Mouse (Mus musculus): ENCODE data around the gene Ccdc74a.

Ccdc74a gene

DNA sequence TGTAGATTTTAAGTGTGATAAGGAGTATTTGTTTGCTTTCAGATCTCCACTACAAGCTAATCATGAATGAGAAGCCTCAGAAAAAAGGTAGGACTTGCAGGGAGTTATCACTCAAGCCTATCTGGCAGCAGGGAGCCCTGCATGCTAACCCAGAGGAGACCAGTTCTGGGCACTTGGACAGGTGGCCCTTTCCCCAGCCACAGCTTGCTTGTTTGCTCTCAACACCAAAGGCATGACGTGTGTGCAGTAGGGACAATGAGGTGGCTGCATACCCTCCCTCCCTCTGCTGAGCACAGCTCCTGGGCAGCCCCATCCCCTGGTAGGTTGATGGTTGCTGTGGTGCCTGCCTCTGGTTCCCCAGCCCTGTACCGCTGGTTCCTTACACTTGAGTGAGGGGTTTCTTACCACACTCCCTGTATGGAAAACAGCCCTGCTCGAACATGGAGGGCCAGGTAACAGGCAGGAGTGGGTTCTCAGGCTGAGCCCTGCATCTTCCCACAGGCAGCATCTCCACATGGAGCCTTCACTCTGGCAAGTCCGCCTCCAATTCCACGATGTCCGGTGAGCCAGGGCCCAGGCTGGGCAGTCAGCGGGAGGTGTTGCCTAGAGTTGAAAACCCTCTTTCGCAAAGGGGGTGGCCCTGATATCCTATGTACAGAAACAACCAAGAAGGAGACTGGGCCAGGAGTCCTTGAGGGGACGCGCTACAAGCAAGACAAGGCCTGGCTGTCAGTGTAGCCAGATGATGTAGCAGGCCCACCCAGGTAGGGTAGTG is 1.5 kb downstream of the Ccdc74a start:
- Histone ChIP-seq H3K9me3 (ENCODE audit: low read length) (no peaks in the 10 kb centered on the region), H3K4me1 (replicated peaks; ENCODE audit: low read depth, low read length) (peaks cover 50% of the 10 kb centered on the region), H3K27me3 (ENCODE audit: insufficient read depth, low read length) (peaks cover 10% of the 10 kb centered on the region), H3K36me3 (ENCODE audit: insufficient read depth, low read length) (peaks cover 57% of the 10 kb centered on the region), H3K4me3 (replicated peaks; ENCODE audit: low read length) (no peak overlapping the region)
- no peak for TF ChIP-seq POU5F1 (IDR thresholded peaks at IDR 0.05; ENCODE audit: borderline replicate concordance, low read length)
- no peak for TF ChIP-seq NANOG (IDR thresholded peaks at IDR 0.05; ENCODE audit: borderline replicate concordance, low read length)
- no peak for TF ChIP-seq CTCF (conservative IDR thresholded peaks at IDR 0.05; ENCODE audit: low read length)

DNA sequence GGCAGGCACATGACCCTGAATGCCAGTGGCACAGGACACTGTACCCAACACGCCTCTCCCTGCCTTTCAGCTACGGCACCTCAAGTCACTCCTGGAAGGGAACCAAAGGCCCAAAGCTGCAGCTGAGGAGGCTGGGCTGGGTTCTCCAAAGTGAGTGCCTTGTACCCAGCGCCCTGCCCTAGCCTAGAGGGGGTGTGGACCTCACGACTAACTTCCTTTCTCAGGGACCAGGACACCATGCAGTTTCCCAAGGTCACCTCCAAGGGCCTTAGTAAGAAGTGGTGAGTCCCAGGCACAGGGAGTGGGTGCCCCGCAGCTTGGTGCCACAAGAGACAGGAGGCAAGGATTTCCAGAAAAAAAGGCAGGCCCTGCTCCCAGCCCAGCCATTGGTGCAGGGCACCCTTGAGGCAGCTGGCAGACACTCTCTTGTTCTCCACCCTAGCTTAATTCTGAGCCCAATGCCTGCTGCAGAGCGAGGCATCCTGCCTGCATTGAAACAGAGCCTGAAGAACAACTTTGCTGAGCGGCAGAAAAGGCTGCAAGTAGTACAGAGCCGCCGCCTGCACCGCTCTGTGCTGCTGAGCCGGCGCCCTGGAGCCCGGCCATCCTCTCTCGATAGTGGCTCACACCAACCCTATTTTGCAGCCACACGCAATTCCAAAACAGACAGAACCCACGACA is 3.8 kb downstream of the Ccdc74a start:
- Histone ChIP-seq H3K27me3 (ENCODE audit: insufficient read depth, low read length) (peaks cover 10% of the 10 kb centered on the region), H3K9me3 (ENCODE audit: low read length) (no peaks in the 10 kb centered on the region), H3K4me1 (replicated peaks; ENCODE audit: low read depth, low read length) (peaks cover 44% of the 10 kb centered on the region), H3K4me3 (replicated peaks; ENCODE audit: low read length) (peak overlapping the region; percentile 43), H3K36me3 (ENCODE audit: insufficient read depth, low read length) (peaks cover 62% of the 10 kb centered on the region)
- TF ChIP-seq POU5F1 (IDR thresholded peaks at IDR 0.05; ENCODE audit: borderline replicate concordance, low read length), result no peak
- no peak for TF ChIP-seq NANOG (IDR thresholded peaks at IDR 0.05; ENCODE audit: borderline replicate concordance, low read length)
- no peak for TF ChIP-seq CTCF (conservative IDR thresholded peaks at IDR 0.05; ENCODE audit: low read length)

DNA sequence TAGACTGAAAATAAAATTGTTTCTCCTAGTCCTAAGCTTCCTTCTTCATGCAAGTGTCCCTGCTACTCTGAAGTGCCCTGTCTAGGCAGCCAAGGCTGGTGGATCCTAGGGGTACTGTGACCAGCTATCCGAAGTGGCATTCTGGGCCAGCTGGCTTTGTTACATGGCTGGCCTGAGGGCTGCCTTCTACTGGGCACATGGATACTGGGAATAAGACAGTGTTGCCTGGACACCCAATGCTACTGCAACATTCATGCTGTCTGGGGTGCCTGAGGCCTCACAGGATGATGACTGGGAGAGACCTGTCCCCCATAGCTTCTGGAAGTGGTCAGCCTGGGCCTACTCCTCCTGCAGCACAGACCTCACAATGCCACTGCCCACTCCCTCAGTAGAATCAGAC is 4.4 kb downstream of the Ccdc74a start:
- Histone ChIP-seq H3K4me1 (replicated peaks; ENCODE audit: low read depth, low read length) (peaks cover 38% of the 10 kb centered on the region), H3K9me3 (ENCODE audit: low read length) (no peaks in the 10 kb centered on the region), H3K27me3 (ENCODE audit: insufficient read depth, low read length) (peaks cover 10% of the 10 kb centered on the region), H3K4me3 (replicated peaks; ENCODE audit: low read length) (peak overlapping the region; percentile 43; the same call in 1 of the 2 replicates), H3K36me3 (ENCODE audit: insufficient read depth, low read length) (peaks cover 68% of the 10 kb centered on the region)
- TF ChIP-seq NANOG (IDR thresholded peaks at IDR 0.05; ENCODE audit: borderline replicate concordance, low read length) (no peak), CTCF (conservative IDR thresholded peaks at IDR 0.05; ENCODE audit: low read length) (no peak), POU5F1 (IDR thresholded peaks at IDR 0.05; ENCODE audit: borderline replicate concordance, low read length) (no peak)

DNA sequence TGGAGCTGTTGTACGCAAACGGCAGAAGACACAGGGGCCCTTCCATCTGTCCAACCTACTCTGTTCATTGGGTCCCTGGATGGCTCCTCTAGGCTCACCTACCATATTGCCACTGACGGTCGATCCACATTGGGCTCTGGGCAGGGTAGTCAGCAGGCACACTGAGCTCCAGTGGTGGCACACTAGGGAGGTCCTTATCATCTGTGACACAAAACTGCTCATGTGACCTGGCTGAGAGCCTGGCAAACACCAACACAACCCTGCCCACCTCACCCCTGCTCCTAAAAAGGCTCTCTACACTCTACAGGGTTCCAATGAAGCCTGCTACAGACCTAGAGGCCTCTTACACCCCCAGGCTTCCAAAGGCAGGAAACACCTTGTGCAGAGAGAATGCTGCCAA is 6.3 kb downstream of the Ccdc74a start:
- Histone ChIP-seq H3K36me3 (ENCODE audit: insufficient read depth, low read length) (peaks cover 83% of the 10 kb centered on the region), H3K4me3 (replicated peaks; ENCODE audit: low read length) (no peak overlapping the region), H3K4me1 (replicated peaks; ENCODE audit: low read depth, low read length) (peaks cover 26% of the 10 kb centered on the region), H3K27me3 (ENCODE audit: insufficient read depth, low read length) (0 out of 2 replicates have a peak, but pooled peaks cover 4% of the 10 kb centered on the region), H3K9me3 (ENCODE audit: low read length) (no peaks in the 10 kb centered on the region)
- TF ChIP-seq NANOG (IDR thresholded peaks at IDR 0.05; ENCODE audit: borderline replicate concordance, low read length) (no peak), CTCF (conservative IDR thresholded peaks at IDR 0.05; ENCODE audit: low read length) (no peak), POU5F1 (IDR thresholded peaks at IDR 0.05; ENCODE audit: borderline replicate concordance, low read length) (no peak)

DNA sequence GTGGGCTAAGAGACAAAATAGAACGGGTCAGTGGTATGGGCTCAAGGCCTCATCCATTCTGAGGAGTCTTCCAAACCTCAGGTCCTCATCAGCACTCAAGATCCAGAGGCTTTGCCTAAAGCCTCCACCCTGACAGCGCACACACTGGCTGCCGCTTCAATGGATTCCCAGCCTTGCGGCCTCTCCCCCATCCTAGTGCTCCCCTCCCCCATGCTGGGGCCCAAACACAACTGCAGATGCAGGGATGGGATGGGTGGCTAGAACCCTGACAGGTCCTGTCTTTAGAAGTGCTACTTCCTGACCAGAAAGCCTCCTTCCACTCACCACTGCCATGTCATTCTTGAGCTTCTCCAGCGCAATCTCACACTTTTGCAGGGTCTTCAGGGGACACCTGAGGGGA is 7.3 kb downstream of the Ccdc74a start:
- no peaks in the 10 kb centered on the region for H3K27me3 ChIP-seq (ENCODE audit: insufficient read depth, low read length)
- H3K36me3 ChIP-seq (ENCODE audit: insufficient read depth, low read length), result peaks cover 83% of the 10 kb centered on the region
- peaks cover 21% of the 10 kb centered on the region for H3K4me1 ChIP-seq (replicated peaks; ENCODE audit: low read depth, low read length)
- H3K9me3 ChIP-seq (ENCODE audit: low read length), result no peaks in the 10 kb centered on the region
- TF ChIP-seq POU5F1 (IDR thresholded peaks at IDR 0.05; ENCODE audit: borderline replicate concordance, low read length) (no peak), CTCF (conservative IDR thresholded peaks at IDR 0.05; ENCODE audit: low read length) (no peak), NANOG (IDR thresholded peaks at IDR 0.05; ENCODE audit: borderline replicate concordance, low read length) (no peak)
- no peak overlapping the region for H3K4me3 ChIP-seq (replicated peaks; ENCODE audit: low read length)

DNA sequence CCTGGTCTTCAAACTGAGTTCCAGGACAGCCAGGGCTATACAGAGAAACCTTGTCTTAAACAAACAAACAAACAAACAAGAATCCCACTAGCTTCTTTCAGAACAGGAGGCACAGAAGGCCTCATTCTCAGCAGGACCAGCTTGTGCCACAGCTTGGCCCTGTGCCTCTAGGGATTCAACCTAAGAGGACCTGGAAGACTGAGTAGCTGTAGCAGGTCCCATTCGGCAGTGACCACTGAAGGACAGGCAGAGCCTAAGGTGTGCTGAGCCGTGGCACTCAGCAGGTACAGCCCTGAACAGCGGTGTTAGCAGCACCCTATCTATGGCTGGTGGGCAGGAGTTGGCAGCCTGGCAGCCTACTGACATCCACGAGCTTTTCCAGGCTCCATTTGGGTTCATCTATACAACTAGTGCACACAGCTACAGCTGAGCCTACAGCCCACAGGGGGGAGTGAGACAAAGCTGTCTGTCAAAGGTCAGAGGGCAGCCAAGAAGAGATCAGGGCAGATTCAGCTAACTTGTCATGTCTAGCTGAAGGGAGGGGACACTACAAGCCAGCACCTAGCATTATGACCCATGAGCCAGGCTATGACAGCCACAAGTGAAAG is 8.0 kb downstream of the Ccdc74a start:
- Histone ChIP-seq H3K9me3 (ENCODE audit: low read length) (no peaks in the 10 kb centered on the region), H3K4me3 (replicated peaks; ENCODE audit: low read length) (no peak overlapping the region), H3K36me3 (ENCODE audit: insufficient read depth, low read length) (peaks cover 80% of the 10 kb centered on the region), H3K4me1 (replicated peaks; ENCODE audit: low read depth, low read length) (peaks cover 21% of the 10 kb centered on the region), H3K27me3 (ENCODE audit: insufficient read depth, low read length) (no peaks in the 10 kb centered on the region)
- TF ChIP-seq CTCF (conservative IDR thresholded peaks at IDR 0.05; ENCODE audit: low read length), result no peak
- TF ChIP-seq NANOG (IDR thresholded peaks at IDR 0.05; ENCODE audit: borderline replicate concordance, low read length), result no peak
- TF ChIP-seq POU5F1 (IDR thresholded peaks at IDR 0.05; ENCODE audit: borderline replicate concordance, low read length), result no peak

DNA sequence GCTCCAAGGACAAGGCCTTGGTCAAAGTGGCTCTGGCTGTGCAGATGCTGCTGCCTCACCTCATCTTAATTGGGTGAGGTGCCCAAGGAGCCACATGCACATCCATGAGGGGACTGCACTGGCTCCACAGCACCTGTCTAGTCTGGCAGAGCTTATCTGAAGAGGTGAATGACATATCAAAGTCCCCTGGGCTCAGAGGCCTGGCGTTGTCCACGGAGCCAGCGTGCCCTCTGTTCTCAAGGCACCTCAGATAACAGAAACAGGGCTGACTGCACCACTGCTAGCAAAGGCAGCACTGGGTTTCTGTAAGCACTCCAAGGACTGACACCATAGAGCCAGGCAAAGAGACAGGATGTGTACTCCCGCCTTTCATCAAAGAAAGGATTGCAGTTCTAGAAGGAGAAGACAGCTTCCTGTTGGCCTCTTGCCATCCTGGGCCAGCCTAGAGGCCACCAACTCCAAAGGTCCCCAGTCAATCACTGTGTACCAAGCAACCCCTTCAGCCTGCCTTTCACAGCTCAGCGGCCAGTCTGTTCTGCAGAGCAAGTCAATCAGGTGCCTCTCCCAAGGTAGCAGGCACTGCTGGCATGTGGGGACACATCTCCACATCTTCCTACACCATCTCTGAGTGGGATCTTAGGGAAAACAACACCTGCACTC is 10.1 kb downstream of the Ccdc74a start:
- H3K36me3 ChIP-seq (ENCODE audit: insufficient read depth, low read length), result peaks cover 91% of the 10 kb centered on the region
- H3K4me1 ChIP-seq (replicated peaks; ENCODE audit: low read depth, low read length), result peaks cover 4% of the 10 kb centered on the region; the same call in 1 of the 2 replicates
- H3K27me3 ChIP-seq (ENCODE audit: insufficient read depth, low read length), result no peaks in the 10 kb centered on the region
- no peaks in the 10 kb centered on the region for H3K9me3 ChIP-seq (ENCODE audit: low read length)
- TF ChIP-seq NANOG (IDR thresholded peaks at IDR 0.05; ENCODE audit: borderline replicate concordance, low read length), result no peak
- no peak overlapping the region for H3K4me3 ChIP-seq (replicated peaks; ENCODE audit: low read length)

DNA sequence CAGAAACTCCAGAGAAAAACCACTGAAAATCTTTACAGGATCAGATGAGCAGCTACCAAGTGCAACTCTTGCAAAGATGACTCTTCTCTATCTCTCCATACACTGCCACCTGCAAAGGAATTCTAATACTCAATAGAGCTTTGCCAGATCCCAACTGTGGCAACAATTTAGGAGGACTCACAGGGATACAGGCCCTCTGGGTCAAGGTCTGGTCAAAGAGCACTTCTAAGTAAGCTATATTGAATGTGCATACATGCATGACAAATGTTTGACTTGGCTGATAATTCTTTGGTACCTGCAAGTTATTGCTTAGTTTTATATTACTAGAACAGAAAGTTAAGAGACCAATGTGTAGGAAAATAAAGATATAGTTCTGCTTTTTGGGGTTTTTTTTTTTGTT is 19.3 kb downstream of the Ccdc74a start:
- Histone ChIP-seq H3K4me3 (replicated peaks; ENCODE audit: low read length) (no peak overlapping the region), H3K36me3 (ENCODE audit: insufficient read depth, low read length) (peaks cover 77% of the 10 kb centered on the region), H3K27me3 (ENCODE audit: insufficient read depth, low read length) (no peaks in the 10 kb centered on the region), H3K4me1 (replicated peaks; ENCODE audit: low read depth, low read length) (no peaks in the 10 kb centered on the region), H3K9me3 (ENCODE audit: low read length) (no peaks in the 10 kb centered on the region)
- TF ChIP-seq NANOG (IDR thresholded peaks at IDR 0.05; ENCODE audit: borderline replicate concordance, low read length) (no peak), POU5F1 (IDR thresholded peaks at IDR 0.05; ENCODE audit: borderline replicate concordance, low read length) (no peak), CTCF (conservative IDR thresholded peaks at IDR 0.05; ENCODE audit: low read length) (no peak)
